Mouse (Mus musculus) brain, embryonic 14.5 days (tissue): ENCODE results near the gene Tprn.

Source experiments
- CTCF ChIP-seq: fragments of 200-500 bp; IDR thresholded peaks from 2 replicates; pipeline ENCODE4 v1.5.1; 2012; ENCODE audit warnings: inconsistent platforms, mild to moderate bottlenecking, moderate library complexity, borderline replicate concordance; ENCODE audit not compliant: insufficient read depth, insufficient read length; ENCODE audit errors: extremely low read depth
- POLR2A ChIP-seq: fragments of 200-500 bp; IDR thresholded peaks from 2 replicates; pipeline ENCODE4 v1.6.1; 2012; ENCODE audit warnings: mild to moderate bottlenecking, inconsistent platforms, borderline replicate concordance; ENCODE audit not compliant: poor library complexity, insufficient read depth, insufficient read length, severe bottlenecking; ENCODE audit errors: extremely low read depth

DNA sequence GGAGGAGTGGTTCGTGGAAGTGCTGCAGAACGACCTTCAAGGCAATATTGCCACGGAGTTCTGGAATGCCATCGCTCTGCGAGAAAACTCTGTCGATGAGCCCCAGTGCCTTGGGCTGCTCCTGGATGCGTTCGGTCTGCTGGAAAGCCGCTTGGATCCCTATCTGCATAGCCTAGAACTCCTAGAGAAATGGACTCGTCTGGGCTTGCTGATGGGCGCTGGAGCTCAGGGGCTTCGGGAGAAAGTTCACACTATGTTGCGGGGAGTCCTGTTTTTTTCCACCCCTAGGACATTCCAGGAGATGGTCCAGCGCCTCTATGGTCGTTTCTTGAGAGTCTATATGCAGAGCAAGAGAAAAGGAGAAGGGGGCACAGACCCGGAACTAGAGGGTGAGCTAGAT is 10.6 kb downstream of the Tprn start:
- TF ChIP-seq CTCF (no peak), POLR2A (no peak)
